Comparison of ENCODE assay signal across 8 mouse cellular contexts in genomic region chr11:98941341-98941825, GRCm38 (mm10). TPM values are rescaled to one million over a fixed set of nuclear protein-coding genes. Genes with fewer than 3 reads are reported as not detected.
A peak's percentile ranks its signal among the peaks of the same experiment; 100 is the strongest.
DNase-seq lines count a peak whose midpoint lies in the region; ATAC-seq lines count a peak whose summit lies in the region.

No protein-coding gene starts in this region.

- peak overlapping the region; percentile 89 for H3K4me3 ChIP-seq in heart, embryonic 13.5 days

- peak; percentile 79 for DNase-seq in right cerebral cortex, postnatal 4 days
- DNase-seq in right cerebral cortex, adult 18-20 months, result no peak
- DNase-seq in cerebellum, adult 8-10 months, result peak; percentile 81
- DNase-seq in kidney, postnatal 10 days, result peak; percentile 88
- peak; percentile 80 for DNase-seq in lung, postnatal 14 days
- DNase-seq in thymus, postnatal 14 days, result no peak

- H3K27ac ChIP-seq in heart, embryonic 13.5 days (replicated peaks), result peak overlapping the region; percentile 99

- ATAC-seq in heart, embryonic 13.5 days (ENCODE audit: extremely low read depth, insufficient number of reproducible peaks, low FRiP score, low TSS enrichment), result no peak
- no peak for ATAC-seq in megakaryocyte progenitor cell, adult 5-6 weeks (replicated peaks; ENCODE audit: poor library complexity)

- no peaks in the 10 kb centered on the region for H3K36me3 ChIP-seq in heart, embryonic 13.5 days

- peaks cover 91% of the 10 kb centered on the region for H3K4me1 ChIP-seq in heart, embryonic 13.5 days

- peak overlapping the region; percentile 79 for H3K4me2 ChIP-seq in heart, embryonic 13.5 days

- under 1% methylated on average over 12 of the region's 12 CpGs for WGBS in heart, embryonic 13.5 days

- H3K27me3 ChIP-seq in heart, embryonic 13.5 days (replicated peaks), result no peaks in the 10 kb centered on the region

- H3K9ac ChIP-seq in heart, embryonic 13.5 days, result peak overlapping the region; percentile 91

- H3K9me3 ChIP-seq in heart, embryonic 13.5 days, result no peaks in the 10 kb centered on the region

RNA-seq across cellular contexts. Expression of gene Rara, which starts 13.8 kb away (rescaled TPM):
- 27.9 and 28.3 TPM in 2 replicates for polyA plus RNA-seq in heart, embryonic 13.5 days (2015; fragmentation: Nextera tagmentation; extraction: Ambion mirVana)
- 4.4 and 5.9 TPM in 2 replicates for total RNA-seq in megakaryocyte progenitor cell, adult 5-6 weeks (2015)
- 1.6 and 2.2 TPM in 2 replicates for total RNA-seq in megakaryocyte progenitor cell, adult 5-6 weeks (2017)

RNA-seq across cellular contexts. Expression of gene Cdc6, which starts 33.8 kb away (rescaled TPM):
- 21.1 and 22.9 TPM in 2 replicates for polyA plus RNA-seq in heart, embryonic 13.5 days (2015; fragmentation: Nextera tagmentation; extraction: Ambion mirVana)
- total RNA-seq in megakaryocyte progenitor cell, adult 5-6 weeks (2015), result 42.6 and 56.1 TPM in 2 replicates
- 40.7 and 44.1 TPM in 2 replicates for total RNA-seq in megakaryocyte progenitor cell, adult 5-6 weeks (2017)

RNA-seq across cellular contexts. Expression of gene Gjd3, which starts 41.4 kb away (rescaled TPM):
- polyA plus RNA-seq in heart, embryonic 13.5 days (2015; fragmentation: Nextera tagmentation; extraction: Ambion mirVana), result 1.3 and 3.3 TPM in 2 replicates
- not detected in 2 replicates for total RNA-seq in megakaryocyte progenitor cell, adult 5-6 weeks (2015)
- not detected in 2 replicates for total RNA-seq in megakaryocyte progenitor cell, adult 5-6 weeks (2017)

Comparison
In these comparisons a context has a peak if more than half of its experiments do, and no peak if none do; other contexts are left out.
1. DNase-seq: peak in right cerebral cortex, postnatal 4 days (single experiment), cerebellum, adult 8-10 months (single experiment), kidney, postnatal 10 days (single experiment) and lung, postnatal 14 days (single experiment); none in right cerebral cortex, adult 18-20 months (single experiment) and thymus, postnatal 14 days (single experiment).